Mouse (Mus musculus): ENCODE measurements around the gene Gnl1.
A peak's percentile ranks its signal among the peaks of the same experiment; 100 is the strongest.
"Not testable (repeated sequence)": the region's sequence is repeated elsewhere in the genome, so short reads cannot be mapped to it uniquely, and the experiment has no call there.

The Gnl1 gene

GRCm38 (mm10) chr17:35979401-35980362 is at the start of gene Gnl1, which contains the start of gene Prr3:
Gene Gnl1 (plus strand): TSS chr17:35979851.
Gene Prr3 (minus strand): TSS chr17:35980236.
- peak; percentile 80 for ATAC-seq (ENCODE audit: insufficient number of reproducible peaks, low FRiP score, low TSS enrichment)

- ATAC-seq (ENCODE audit: insufficient number of reproducible peaks, low FRiP score, low TSS enrichment) = no peak; the same call in 1 of the 2 replicates
These were observed 49.0 kb upstream of the Gnl1 start for GRCm38 (mm10) chr17:35930627-35931026.

GRCm38 (mm10) chr17:35932608-35933007 is 47.0 kb upstream of the Gnl1 start:
- ATAC-seq (ENCODE audit: insufficient number of reproducible peaks, low FRiP score, low TSS enrichment) = no peak

GRCm38 (mm10) chr17:35935763-35936162 is 43.9 kb upstream of the Gnl1 start:
- peak; percentile 56; the same call in 1 of the 2 replicates for ATAC-seq (ENCODE audit: insufficient number of reproducible peaks, low FRiP score, low TSS enrichment)

GRCm38 (mm10) chr17:35937700-35938348 is 41.8 kb upstream of the Gnl1 start:
- ATAC-seq (ENCODE audit: insufficient number of reproducible peaks, low FRiP score, low TSS enrichment) = no peak; the same call in 1 of the 2 replicates

GRCm38 (mm10) chr17:35939108-35939507 is 40.5 kb upstream of the Gnl1 start:
- ATAC-seq (ENCODE audit: insufficient number of reproducible peaks, low FRiP score, low TSS enrichment) = no peak

GRCm38 (mm10) chr17:35939941-35940340 is 39.7 kb upstream of the Gnl1 start:
- no peak for ATAC-seq (ENCODE audit: insufficient number of reproducible peaks, low FRiP score, low TSS enrichment)

GRCm38 (mm10) chr17:35950946-35951345 is 28.7 kb upstream of the Gnl1 start:
- ATAC-seq (ENCODE audit: insufficient number of reproducible peaks, low FRiP score, low TSS enrichment) = not testable (repeated sequence)

- not testable (repeated sequence) for ATAC-seq (ENCODE audit: insufficient number of reproducible peaks, low FRiP score, low TSS enrichment)
These were observed 27.1 kb upstream of the Gnl1 start for GRCm38 (mm10) chr17:35952559-35952958.

GRCm38 (mm10) chr17:35954665-35955064 is 25.0 kb upstream of the Gnl1 start:
- no peak for ATAC-seq (ENCODE audit: insufficient number of reproducible peaks, low FRiP score, low TSS enrichment)

- ATAC-seq (ENCODE audit: insufficient number of reproducible peaks, low FRiP score, low TSS enrichment) = no peak
These were observed 21.0 kb upstream of the Gnl1 start for GRCm38 (mm10) chr17:35958533-35959223.

- ATAC-seq (ENCODE audit: insufficient number of reproducible peaks, low FRiP score, low TSS enrichment) = no peak
These were observed 16.4 kb upstream of the Gnl1 start for GRCm38 (mm10) chr17:35963279-35963678.

- no peak for ATAC-seq (ENCODE audit: insufficient number of reproducible peaks, low FRiP score, low TSS enrichment)
These were observed 12.0 kb upstream of the Gnl1 start for GRCm38 (mm10) chr17:35967621-35968020.

GRCm38 (mm10) chr17:35969418-35970389 is 9.9 kb upstream of the Gnl1 start, which contains the start of gene Abcf1:
Gene Abcf1 (minus strand): TSS chr17:35969761.
- ATAC-seq (ENCODE audit: insufficient number of reproducible peaks, low FRiP score, low TSS enrichment) = peak; percentile 89

GRCm38 (mm10) chr17:35972131-35972530 is 7.5 kb upstream of the Gnl1 start:
- ATAC-seq (ENCODE audit: insufficient number of reproducible peaks, low FRiP score, low TSS enrichment) = no peak

GRCm38 (mm10) chr17:35978811-35979400 is 745 bp upstream of the Gnl1 start:
- ATAC-seq (ENCODE audit: insufficient number of reproducible peaks, low FRiP score, low TSS enrichment) = peak; percentile 54

- no peak for ATAC-seq (ENCODE audit: insufficient number of reproducible peaks, low FRiP score, low TSS enrichment)
These were observed 708 bp downstream of the Gnl1 start for GRCm38 (mm10) chr17:35980363-35980754.

GRCm38 (mm10) chr17:35981776-35982175 is 2.1 kb downstream of the Gnl1 start:
- ATAC-seq (ENCODE audit: insufficient number of reproducible peaks, low FRiP score, low TSS enrichment) = no peak

- no peak for ATAC-seq (ENCODE audit: insufficient number of reproducible peaks, low FRiP score, low TSS enrichment)
These were observed 12.1 kb downstream of the Gnl1 start for GRCm38 (mm10) chr17:35991781-35992180.
